ENCODE assay signal across 18 mouse cellular contexts in genomic region chr5:120181384-120181783, GRCm38 (mm10).
DNase-seq lines count a peak whose midpoint lies in the region; ATAC-seq lines count a peak whose summit lies in the region.
"Had no signal": no experiment of that assay in that cellular context is flagged by ENCODE, and none has a peak within 500 bp of the region (broad histone marks: within the 10 kb centered on the region; RNA-seq: fewer than 3 reads in every experiment).

No protein-coding gene starts in this region.

- WGBS in heart, embryonic 10.5 days, result 90% methylated on average over 4 of the region's 4 CpGs

- peaks cover 54% of the 10 kb centered on the region for H3K36me3 ChIP-seq in heart, embryonic 10.5 days

- peak; percentile 50 for DNase-seq in cerebellum, adult 9-10 months
- no peak for DNase-seq in cerebellum, adult 11-12 months
- peak; percentile 62 for DNase-seq in heart, adult 8-10 months (ENCODE audit: low spot score)
- DNase-seq in heart, embryonic 10.5 days (ENCODE audit: low spot score), result no peak
- DNase-seq in Muller cell, postnatal 12 days (ENCODE audit: inconsistent ontology term), result peak; percentile 54
- DNase-seq in brain, adult 2 months (ENCODE audit: low read depth, low spot score), result peak; percentile 14
- no peak for DNase-seq in embryo, embryonic 9.5 days (ENCODE audit: extremely low spot score)
- DNase-seq: kidney, adult 9 months; kidney, postnatal 25 days; liver, postnatal 0 days; lung, postnatal 14 days; midbrain, embryonic 14.5 days; thymus, postnatal 36 days had no signal

- no peak overlapping the region for H3K27ac ChIP-seq in heart, embryonic 10.5 days
- H3K27ac ChIP-seq: forebrain, embryonic 13.5 days; limb, embryonic 15.5 days had no signal

- H3K4me3 ChIP-seq in heart, embryonic 10.5 days, result no peak overlapping the region
- H3K4me3 ChIP-seq: erythroblast, embryonic 14.5 days; forebrain, embryonic 13.5 days; limb, embryonic 15.5 days; myocyte had no signal

- ATAC-seq in erythroblast, adult 5-6 weeks (replicated peaks; ENCODE audit: low FRiP score, poor library complexity, severe bottlenecking), result no peak
- ATAC-seq: forebrain, embryonic 13.5 days; liver, postnatal 0 days had no signal

- peaks cover 6% of the 10 kb centered on the region; the same call in 1 of the 2 replicates for H3K9me3 ChIP-seq in heart, embryonic 10.5 days
- H3K9me3 ChIP-seq: forebrain, embryonic 13.5 days; limb, embryonic 15.5 days had no signal

- peaks cover 18% of the 10 kb centered on the region for H3K4me1 ChIP-seq in heart, embryonic 10.5 days

- no peaks in the 10 kb centered on the region for H3K27me3 ChIP-seq in heart, embryonic 10.5 days (ENCODE audit: insufficient read depth, poor library complexity, severe bottlenecking)
- H3K27me3 ChIP-seq: forebrain, embryonic 13.5 days; limb, embryonic 15.5 days had no signal

Comparison
In these comparisons a context has a peak if more than half of its experiments do, and no peak if none do; other contexts are left out.
1. DNase-seq: peak in cerebellum, adult 9-10 months (single experiment), heart, adult 8-10 months (single experiment), Muller cell, postnatal 12 days (single experiment) and brain, adult 2 months (single experiment); none in cerebellum, adult 11-12 months (single experiment), heart, embryonic 10.5 days (single experiment) and embryo, embryonic 9.5 days (single experiment).